Mouse (Mus musculus): Measurements from ENCODE around the gene Qpctl.

DNA sequence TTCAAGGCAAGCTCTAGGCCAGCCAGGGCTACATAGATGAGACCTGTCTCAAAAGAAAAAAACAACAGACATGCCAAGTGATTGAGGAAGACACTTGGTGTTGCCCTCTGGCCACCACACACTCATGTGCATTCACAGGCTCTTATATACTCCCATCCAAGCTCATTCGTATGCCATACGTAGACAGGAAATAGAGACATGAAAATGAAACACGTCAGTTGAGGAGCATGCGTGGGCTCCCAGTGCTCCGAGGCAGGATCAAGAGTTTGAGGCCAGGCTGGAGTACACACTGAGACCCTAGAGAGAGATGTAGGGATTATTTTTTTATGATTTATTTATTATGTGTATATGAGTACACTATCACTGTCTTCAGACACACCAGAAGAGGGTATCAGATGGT is 19.7 kb downstream of the Qpctl start:
- TF ChIP-seq CTCF (IDR thresholded peaks at IDR 0.05; ENCODE audit: borderline replicate concordance, insufficient read depth, low read depth, low read length) (no peak), POLR2A (IDR thresholded peaks at IDR 0.05; ENCODE audit: borderline replicate concordance, insufficient read depth, low read length) (no peak)

Data from cerebellum, adult 2 months (tissue).